Mouse (Mus musculus) layer of hippocampus, postnatal 25 days (tissue): Measurements from ENCODE around the gene Zdhhc19. TPM values are rescaled to one million over a fixed set of nuclear protein-coding genes. Genes with fewer than 3 reads are reported as not detected.

Source experiments
- DNase-seq, 2 experiments: peaks; one replicate each; pipeline ENCODE4 v3.0.0; 2022; ENCODE audit warnings: mixed read lengths in 2 of 2, low spot score in 1 of 2; ENCODE audit errors: extremely low spot score in 1 of 2
- total RNA-seq, 2 experiments: library from RNA; stranded (reverse); gene quantifications; 2 replicates each; pipeline ENCODE4 v1.2.3; 2021

Zdhhc19 gene
- total RNA-seq, 2 experiments from 2014 or later, result not detected

- DNase-seq, result no peak
Observed at GRCm38 (mm10) chr16:32512921-32513320, 16.9 kb downstream of the Zdhhc19 start.

GRCm38 (mm10) chr16:32513401-32513800 is 17.3 kb downstream of the Zdhhc19 start:
- DNase-seq, result no peak

- no peak for DNase-seq
Observed at GRCm38 (mm10) chr16:32513948-32514347, 17.9 kb downstream of the Zdhhc19 start.

- DNase-seq, result peak; percentile 45 to 67
Observed at GRCm38 (mm10) chr16:32516006-32516962, 20.2 kb downstream of the Zdhhc19 start.

GRCm38 (mm10) chr16:32517785-32518481 is 21.9 kb downstream of the Zdhhc19 start:
- no peak for DNase-seq

- no peak for DNase-seq
Observed at GRCm38 (mm10) chr16:32519656-32520371, 23.7 kb downstream of the Zdhhc19 start.

- DNase-seq, result no peak
Observed at GRCm38 (mm10) chr16:32520372-32520748, 24.3 kb downstream of the Zdhhc19 start.

- DNase-seq, result no peak
Observed at GRCm38 (mm10) chr16:32522578-32523194, 26.6 kb downstream of the Zdhhc19 start.

GRCm38 (mm10) chr16:32523462-32524243 is 27.6 kb downstream of the Zdhhc19 start:
- DNase-seq, result no peak

- DNase-seq, result no peak
Observed at GRCm38 (mm10) chr16:32524244-32524615, 28.2 kb downstream of the Zdhhc19 start.

GRCm38 (mm10) chr16:32526906-32527305 is 30.8 kb downstream of the Zdhhc19 start:
- DNase-seq, result no peak

GRCm38 (mm10) chr16:32532878-32533826 is 37.1 kb downstream of the Zdhhc19 start:
- DNase-seq, result no peak

GRCm38 (mm10) chr16:32535157-32535751 is 39.2 kb downstream of the Zdhhc19 start:
- DNase-seq, result no peak

- DNase-seq, result no peak
Observed at GRCm38 (mm10) chr16:32537867-32538660, 42.0 kb downstream of the Zdhhc19 start.

- no peak for DNase-seq
Observed at GRCm38 (mm10) chr16:32538761-32539255, 42.7 kb downstream of the Zdhhc19 start.

- DNase-seq, result no peak
Observed at GRCm38 (mm10) chr16:32541338-32542179, 45.5 kb downstream of the Zdhhc19 start.
